Mouse (Mus musculus) kidney, adult 2 months (tissue): ENCODE measurements around the gene Tssc4.

Source experiments
- CTCF ChIP-seq: fragments of 200-500 bp; conservative IDR thresholded peaks from 2 replicates; pipeline ENCODE4 v1.5.1; 2011; ENCODE audit warnings: low read depth, mild to moderate bottlenecking, control low read depth, low read length, moderate library complexity, mixed read lengths; ENCODE audit not compliant: insufficient read depth, insufficient read length
- POLR2A ChIP-seq: fragments of 200-500 bp; IDR thresholded peaks from one replicate; pipeline ENCODE4 v1.6.1; 2011; ENCODE audit warnings: low read depth, low read length, control low read depth

- no peak for TF ChIP-seq POLR2A
- no peak for TF ChIP-seq CTCF
These were observed 27.0 kb upstream of the Tssc4 start for GRCm38 (mm10) chr7:143042089-143042488.
